Mouse (Mus musculus) heart, postnatal 14 days (tissue): ENCODE measurements around the gene Gm5072. TPM values are rescaled to one million over a fixed set of nuclear protein-coding genes. Genes with fewer than 3 reads are reported as not detected.
"Not testable (repeated sequence)": the region's sequence is repeated elsewhere in the genome, so short reads cannot be mapped to it uniquely, and the experiment has no call there.

Source experiments
- DNase-seq, 2 experiments: peaks; one replicate each; pipeline ENCODE4 v3.0.0; 2021 to 2022
- intact Hi-C: fragments of 180-260 bp; cut with DNase I; formaldehyde crosslinking; loops from one replicate; pipeline ENCODE4 v1.15.1; 2025
- long read RNA-seq, 2 experiments: library from polyadenylated mRNA; stranded (forward); transcript quantifications; one replicate each; pipeline ENCODE4 v2.0.0; 2021
- total RNA-seq, 2 experiments: library from RNA; stranded (reverse); gene quantifications; 2 replicates each; pipeline ENCODE4 v1.2.3; 2021

The Gm5072 gene
- not detected for total RNA-seq
- long read RNA-seq, experiment 1, result 0 reads
- long read RNA-seq, experiment 2, result 0 reads

DNA sequence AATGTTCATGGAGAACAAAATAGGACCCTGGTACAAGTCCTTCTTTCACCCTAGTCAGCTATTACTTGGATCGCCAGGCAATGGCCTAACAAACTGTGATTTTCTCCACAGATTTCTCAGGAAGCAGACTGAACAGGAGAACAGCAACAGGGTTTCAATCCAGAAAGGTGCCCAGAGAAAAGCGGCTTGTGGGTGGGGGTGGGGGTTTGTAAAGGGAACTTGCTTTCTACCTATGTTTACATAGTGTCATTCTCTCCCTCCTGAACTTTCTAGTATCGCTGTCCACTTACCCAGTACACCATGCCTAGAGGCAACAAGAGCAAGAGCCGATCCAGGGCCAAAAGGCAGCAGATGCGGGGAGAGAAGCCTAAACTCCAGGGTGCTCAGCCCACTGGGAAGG lies at the start of gene Gm5072:
TSS of gene Gm5072 (plus strand) at position 301 of the 400 bp plus-strand sequence.
- DNase-seq, intact Hi-C loops: not testable (repeated sequence)

Other genes with a start within 250 kb of the Gm5072 start
- gene Mageb2, start 60.8 kb upstream of the Gm5072 start, total RNA-seq, result not detected
- gene Gm8914, start 87.6 kb downstream of the Gm5072 start, total RNA-seq, result not detected
- gene 1700084M14Rik, start 183.4 kb downstream of the Gm5072 start, total RNA-seq, result not detected
- gene Gm14781, start 239.7 kb downstream of the Gm5072 start, total RNA-seq, result not detected